Mouse (Mus musculus) midbrain, postnatal 0 days (tissue): ENCODE measurements at regions not wholly inside any gene's neighbourhood (a gene's known extent, or its start where the extent isn't known, plus 50 kb on each side); places are given as distances from the start of the nearest gene placed in this dataset.
A peak's percentile ranks its signal among the peaks of the same experiment; 100 is the strongest.

Experiments used
- ATAC-seq: fragments of 200-750 bp; cut with Nextera tagmentation; 2 replicates; pipeline ENCODE4 v1.8.0; 2017; ENCODE audit warnings: moderate number of reproducible peaks, mild to moderate bottlenecking, moderate TSS enrichment, moderate library complexity; ENCODE audit not compliant: low FRiP score
- DNase-seq: peaks from one replicate; pipeline ENCODE4 v3.0.0-alpha.2; 2015; ENCODE audit warnings: low spot score
- H3K27ac ChIP-seq: fragments of 300-500 bp; sonication (generic); 2 replicates; pipeline ENCODE4 v1.5.1; 2014; ENCODE audit warnings: low read depth, mild to moderate bottlenecking, low read length, mixed read lengths
- H3K27me3 ChIP-seq: fragments of 300-500 bp; sonication (generic); 2 replicates; pipeline ENCODE4 v1.6.1; 2014; ENCODE audit warnings: low read length, control low read depth, mixed read lengths; ENCODE audit not compliant: insufficient read depth
- H3K36me3 ChIP-seq: fragments of 300-500 bp; sonication (generic); 2 replicates; pipeline ENCODE4 v1.6.1; 2014; ENCODE audit warnings: low read length, control low read depth, mixed read lengths; ENCODE audit not compliant: insufficient read depth
- H3K4me1 ChIP-seq: fragments of 300-500 bp; sonication (generic); 2 replicates; pipeline ENCODE4 v1.6.1; 2014; ENCODE audit warnings: mild to moderate bottlenecking, control low read depth, antibody characterized with exemption, low read length, mixed read lengths; ENCODE audit not compliant: insufficient read depth
- H3K4me2 ChIP-seq: fragments of 300-500 bp; sonication (generic); 2 replicates; pipeline ENCODE4 v1.6.1; 2014; ENCODE audit warnings: low read depth, mild to moderate bottlenecking, low read length, mixed read lengths; ENCODE audit not compliant: poor library complexity, severe bottlenecking
- H3K4me3 ChIP-seq: fragments of 300-500 bp; sonication (generic); 2 replicates; pipeline ENCODE4 v1.5.1; 2014; ENCODE audit warnings: low read depth, mild to moderate bottlenecking, low read length, moderate library complexity
- H3K9ac ChIP-seq: fragments of 300-500 bp; sonication (generic); replicated peaks from 2 replicates; pipeline ENCODE4 v1.6.1; 2014; ENCODE audit warnings: mild to moderate bottlenecking, low read length, moderate library complexity, mixed read lengths; ENCODE audit not compliant: poor library complexity, severe bottlenecking
- H3K9me3 ChIP-seq: fragments of 300-500 bp; sonication (generic); 2 replicates; pipeline ENCODE4 v1.6.1; 2016; ENCODE audit warnings: low read length, control low read depth
- CTCF ChIP-seq: IDR thresholded peaks from 2 replicates; pipeline ENCODE4 v1.5.1; 2016; ENCODE audit warnings: antibody characterized with exemption, mild to moderate bottlenecking
- WGBS: fragments of 180-500 bp; shearing (Covaris S2); extraction: QIAGEN DNeasy Blood & Tissue Kit; methylation state at CpG from one replicate; pipeline ENCODE4 v1.1.7; 2014; 5-methylcytosine and 5-hydroxymethylcytosine counted together

GRCm38 (mm10) chr5:82472146-82472545, 882.8 kb downstream of the Tecrl start:
- no peak overlapping the region for H3K9ac ChIP-seq
- H3K4me1 ChIP-seq, result no peaks in the 10 kb centered on the region
- H3K36me3 ChIP-seq, result no peaks in the 10 kb centered on the region
- no peaks in the 10 kb centered on the region for H3K27me3 ChIP-seq
- no peak for TF ChIP-seq CTCF
- WGBS, result 74% methylated on average over 2 of the region's 2 CpGs
- H3K4me2 ChIP-seq, result no peak overlapping the region
- no peak for ATAC-seq
- H3K9me3 ChIP-seq, result no peaks in the 10 kb centered on the region
- H3K27ac ChIP-seq, result no peak overlapping the region
- DNase-seq, result no peak
- H3K4me3 ChIP-seq, result no peak overlapping the region

- no peak for DNase-seq
- 96% methylated on average over 2 of the region's 2 CpGs for WGBS
- Histone ChIP-seq H3K4me1 (no peaks in the 10 kb centered on the region), H3K9ac (no peak overlapping the region), H3K27ac (no peak overlapping the region), H3K9me3 (no peaks in the 10 kb centered on the region), H3K4me3 (no peak overlapping the region), H3K4me2 (no peak overlapping the region), H3K36me3 (no peaks in the 10 kb centered on the region), H3K27me3 (no peaks in the 10 kb centered on the region)
- TF ChIP-seq CTCF, result no peak
- no peak for ATAC-seq
Observed at GRCm38 (mm10) chr5:82464272-82464671, 890.7 kb downstream of the Tecrl start.

- TF ChIP-seq CTCF, result no peak
- Histone ChIP-seq H3K27ac (no peak overlapping the region), H3K36me3 (no peaks in the 10 kb centered on the region), H3K9ac (no peak overlapping the region), H3K4me2 (no peak overlapping the region), H3K9me3 (no peaks in the 10 kb centered on the region), H3K4me1 (no peaks in the 10 kb centered on the region), H3K27me3 (no peaks in the 10 kb centered on the region), H3K4me3 (no peak overlapping the region)
- ATAC-seq (no peak), DNase-seq (peak; percentile 17)
- WGBS, result 68% methylated on average over 4 of the region's 4 CpGs
Observed at GRCm38 (mm10) chr5:82441288-82441687, 913.7 kb downstream of the Tecrl start.

GRCm38 (mm10) chr5:82440126-82440525, 914.9 kb downstream of the Tecrl start:
- no peaks in the 10 kb centered on the region for H3K4me1 ChIP-seq
- H3K4me2 ChIP-seq, result no peak overlapping the region
- H3K9me3 ChIP-seq, result no peaks in the 10 kb centered on the region
- WGBS, result 81% methylated on average over 2 of the region's 2 CpGs
- H3K4me3 ChIP-seq, result no peak overlapping the region
- no peak overlapping the region for H3K27ac ChIP-seq
- no peak for ATAC-seq
- no peaks in the 10 kb centered on the region for H3K27me3 ChIP-seq
- DNase-seq, result no peak
- H3K36me3 ChIP-seq, result no peaks in the 10 kb centered on the region
- no peak overlapping the region for H3K9ac ChIP-seq
- no peak for TF ChIP-seq CTCF

GRCm38 (mm10) chr5:82420396-82420795, 934.6 kb downstream of the Tecrl start:
- Histone ChIP-seq H3K27me3 (no peaks in the 10 kb centered on the region), H3K4me2 (no peak overlapping the region), H3K9ac (no peak overlapping the region), H3K27ac (no peak overlapping the region), H3K4me1 (no peaks in the 10 kb centered on the region), H3K36me3 (no peaks in the 10 kb centered on the region), H3K4me3 (no peak overlapping the region), H3K9me3 (no peaks in the 10 kb centered on the region)
- DNase-seq (no peak), ATAC-seq (no peak)
- TF ChIP-seq CTCF, result no peak

- no peaks in the 10 kb centered on the region for H3K27me3 ChIP-seq
- DNase-seq (peak; percentile 9), ATAC-seq (no peak)
- 73% methylated on average over 5 of the region's 5 CpGs for WGBS
- H3K9me3 ChIP-seq, result no peaks in the 10 kb centered on the region
- H3K36me3 ChIP-seq, result no peaks in the 10 kb centered on the region
- no peaks in the 10 kb centered on the region for H3K4me1 ChIP-seq
- H3K4me3 ChIP-seq, result no peak overlapping the region
- no peak overlapping the region for H3K9ac ChIP-seq
- no peak overlapping the region for H3K4me2 ChIP-seq
- no peak for TF ChIP-seq CTCF
- no peak overlapping the region for H3K27ac ChIP-seq
Observed at GRCm38 (mm10) chr5:82396632-82397234, 958.3 kb downstream of the Tecrl start.
